Mouse (Mus musculus) layer of hippocampus, postnatal 14 days (tissue): ENCODE measurements at regions not wholly inside any gene's neighbourhood (a gene's known extent, or its start where the extent isn't known, plus 50 kb on each side); places are given as distances from the start of the nearest gene placed in this dataset.

Source experiments
- DNase-seq, 2 experiments: peaks; one replicate each; pipeline ENCODE4 v3.0.0; 2021 to 2022; ENCODE audit warnings: low spot score in 2 of 2, mixed read lengths in 1 of 2

- DNase-seq = no peak
Measured at GRCm38 (mm10) chr2:157633286-157633685, 62.2 kb upstream of the Blcap start.

- DNase-seq = peak; percentile 90 to 92
Measured at GRCm38 (mm10) chr2:157635670-157636069, 64.6 kb upstream of the Blcap start.

GRCm38 (mm10) chr2:157640873-157641272 is 69.8 kb upstream of the Blcap start:
- no peak for DNase-seq

- DNase-seq = no peak
Measured at GRCm38 (mm10) chr2:157663584-157664375, 73.4 kb upstream of the Ctnnbl1 start.

GRCm38 (mm10) chr2:157664481-157664880 is 72.7 kb upstream of the Ctnnbl1 start:
- no peak for DNase-seq

GRCm38 (mm10) chr2:157670191-157670590 is 67.0 kb upstream of the Ctnnbl1 start:
- DNase-seq = no peak

- no peak for DNase-seq
Measured at GRCm38 (mm10) chr2:157674906-157675305, 62.3 kb upstream of the Ctnnbl1 start.

GRCm38 (mm10) chr2:157676396-157677176 is 60.6 kb upstream of the Ctnnbl1 start:
- no peak for DNase-seq

- DNase-seq = no peak
Measured at GRCm38 (mm10) chr2:157677262-157677661, 59.9 kb upstream of the Ctnnbl1 start.

- no peak for DNase-seq
Measured at GRCm38 (mm10) chr2:157681931-157682330, 55.3 kb upstream of the Ctnnbl1 start.
